Comparison of ENCODE assay signal across 11 mouse cellular contexts in genomic region chr11:79005578-79006394, GRCm38 (mm10). TPM values are rescaled to one million over a fixed set of nuclear protein-coding genes. Genes with fewer than 3 reads are reported as not detected.
A peak's percentile ranks its signal among the peaks of the same experiment; 100 is the strongest.
DNase-seq lines count a peak whose midpoint lies in the region; ATAC-seq and TF ChIP-seq lines count a peak whose summit lies in the region.
"Had no signal": no experiment of that assay in that cellular context is flagged by ENCODE, and none has a peak within 500 bp of the region (broad histone marks: within the 10 kb centered on the region; RNA-seq: fewer than 3 reads in every experiment).

No protein-coding gene starts in this region.

- in situ Hi-C loops in ES-E14 (cut with MboI; ENCODE audit: low sequenced_read_pairs in 2 of 2, unreplicated experiment in 2 of 2), result no loop called here

- peak overlapping the region; percentile 6; the same call in 1 of the 2 replicates for H3K4me2 ChIP-seq in liver, embryonic 12.5 days
- no peak overlapping the region for H3K4me2 ChIP-seq in stomach, embryonic 15.5 days
- H3K4me2 ChIP-seq: kidney, embryonic 15.5 days; limb, embryonic 15.5 days had no signal

- no peak overlapping the region for H3K4me3 ChIP-seq in ES-E14 (ENCODE audit: insufficient read depth in 1 of 2, low read depth in 1 of 2, low read length in 2 of 2, poor library complexity in 1 of 2, severe bottlenecking in 1 of 2)
- no peak overlapping the region for H3K4me3 ChIP-seq in liver, embryonic 12.5 days
- H3K4me3 ChIP-seq in stomach, embryonic 15.5 days (replicated peaks), result no peak overlapping the region
- H3K4me3 ChIP-seq: hindbrain, embryonic 10.5 days; kidney, embryonic 15.5 days; limb, embryonic 15.5 days had no signal

- H3K4me1 ChIP-seq in ES-E14 (ENCODE audit: control insufficient read depth in 2 of 2, insufficient read depth in 2 of 2, low read length in 2 of 2, poor library complexity in 1 of 2), result peaks cover 17 to 34% of the 10 kb centered on the region in 2 experiments
- peaks cover 63% of the 10 kb centered on the region for H3K4me1 ChIP-seq in liver, embryonic 12.5 days
- peaks cover 23% of the 10 kb centered on the region for H3K4me1 ChIP-seq in stomach, embryonic 15.5 days

- peak; percentile 66; the same call in 1 of the 2 replicates for ATAC-seq in liver, embryonic 12.5 days
- no peak for ATAC-seq in stomach, embryonic 15.5 days (ENCODE audit: insufficient read depth, low FRiP score, low read depth)

- H3K9me3 ChIP-seq in ES-E14 (ENCODE audit: control insufficient read depth, insufficient read depth, low read depth, low read length), result no peaks in the 10 kb centered on the region
- no peaks in the 10 kb centered on the region for H3K9me3 ChIP-seq in liver, embryonic 12.5 days (replicated peaks)
- H3K9me3 ChIP-seq in stomach, embryonic 15.5 days, result no peaks in the 10 kb centered on the region
- H3K9me3 ChIP-seq: hindbrain, embryonic 10.5 days; kidney, embryonic 15.5 days; limb, embryonic 15.5 days had no signal

- H3K27ac ChIP-seq in ES-E14 (ENCODE audit: insufficient read depth, low read depth, low read length, poor library complexity, severe bottlenecking), result peak overlapping the region; percentile 50; the same call in 1 of the 2 replicates
- H3K27ac ChIP-seq in liver, embryonic 12.5 days, result peak overlapping the region; percentile 55
- H3K27ac ChIP-seq in stomach, embryonic 15.5 days, result peak overlapping the region; percentile 14; the same call in 1 of the 2 replicates
- H3K27ac ChIP-seq: hindbrain, embryonic 10.5 days; kidney, embryonic 15.5 days; limb, embryonic 15.5 days had no signal

- peak; percentile 60 for DNase-seq in CD4-positive, CD25-positive, alpha-beta regulatory T cell, adult 2 months (ENCODE audit: low read depth, low spot score)
- DNase-seq in ES-E14 (ENCODE audit: low read depth, low spot score) (no peak), MN1 (ENCODE audit: low spot score) (no peak)
- DNase-seq in cerebellum, postnatal 36 days, result no peak
- no peak for DNase-seq in cerebellum, adult 9-10 months
- DNase-seq: right cerebral cortex, postnatal 4 days had no signal

- WGBS in liver, embryonic 12.5 days (ENCODE audit: insufficient replicate concordance), result 51% methylated on average over 14 of the region's 14 CpGs
- 77% methylated on average over 14 of the region's 14 CpGs for WGBS in stomach, embryonic 15.5 days

- H3K36me3 ChIP-seq in ES-E14 (ENCODE audit: control insufficient read depth, insufficient read depth, low read length, poor library complexity, severe bottlenecking), result no peaks in the 10 kb centered on the region
- H3K36me3 ChIP-seq in liver, embryonic 12.5 days, result no peaks in the 10 kb centered on the region
- no peaks in the 10 kb centered on the region for H3K36me3 ChIP-seq in stomach, embryonic 15.5 days
- H3K36me3 ChIP-seq: hindbrain, embryonic 10.5 days; kidney, embryonic 15.5 days; limb, embryonic 15.5 days had no signal

- no peaks in the 10 kb centered on the region for H3K27me3 ChIP-seq in liver, embryonic 12.5 days (replicated peaks)
- no peaks in the 10 kb centered on the region for H3K27me3 ChIP-seq in stomach, embryonic 15.5 days (replicated peaks)
- H3K27me3 ChIP-seq: kidney, embryonic 15.5 days; limb, embryonic 15.5 days had no signal

- H3K9ac ChIP-seq in ES-E14 (ENCODE audit: insufficient read depth, low read depth, low read length, poor library complexity, severe bottlenecking), result peak overlapping the region; percentile 23; the same call in 1 of the 2 replicates
- H3K9ac ChIP-seq in liver, embryonic 12.5 days, result no peak overlapping the region
- H3K9ac ChIP-seq in stomach, embryonic 15.5 days, result no peak overlapping the region
- H3K9ac ChIP-seq: kidney, embryonic 15.5 days; limb, embryonic 15.5 days had no signal

TF ChIP-seq in ES-E14, 5 proteins besides CTCF, POLR2A, EP300 and RAD21:
- no peak for TF ChIP-seq ZNF384 (IDR thresholded peaks at IDR 0.05; ENCODE audit: low read depth, low read length)
- no peak for TF ChIP-seq CHD2 (IDR thresholded peaks at IDR 0.05; ENCODE audit: low read depth, low read length)
- no peak for TF ChIP-seq HCFC1 (IDR thresholded peaks at IDR 0.05; ENCODE audit: borderline replicate concordance, insufficient read depth, low read length)
- no peak for TF ChIP-seq ZC3H11A (IDR thresholded peaks at IDR 0.05; ENCODE audit: borderline replicate concordance, low read depth, low read length)
- no peak for TF ChIP-seq MAFK (IDR thresholded peaks at IDR 0.05; ENCODE audit: insufficient read depth, low read depth, low read length)

RNA-seq across cellular contexts. Expression of gene Lgals9, which starts 21.0 kb away (rescaled TPM):
- 3.8 and 8.6 TPM in 2 replicates for total RNA-seq in ES-E14 (2012; rRNA removed)
- 40.8 and 45.7 TPM in 2 replicates for polyA plus RNA-seq in liver, embryonic 12.5 days (2016; fragmentation: Nextera tagmentation; extraction: Ambion mirVana)
- 64.1 and 65.1 TPM in 2 replicates for polyA plus RNA-seq in stomach, embryonic 15.5 days (2015; fragmentation: Nextera tagmentation; extraction: Ambion mirVana)
